Mouse (Mus musculus) thymus, postnatal 14 days (tissue): ENCODE measurements around the gene Carm1.
"Not testable (repeated sequence)": the region's sequence is repeated elsewhere in the genome, so short reads cannot be mapped to it uniquely, and the experiment has no call there.

Experiments
- DNase-seq: peaks from one replicate; pipeline ENCODE4 v3.0.0; 2021

Gene Carm1

GRCm38 (mm10) chr9:21546789-21547074 is at the start of gene Carm1:
Gene Carm1 (plus strand): TSS chr9:21546894.
- peak; percentile 76 for DNase-seq

GRCm38 (mm10) chr9:21497050-21497542 is 49.6 kb upstream of the Carm1 start:
- no peak for DNase-seq

- no peak for DNase-seq
Measured at GRCm38 (mm10) chr9:21497664-21498063, 49.0 kb upstream of the Carm1 start.

- DNase-seq, result no peak
Measured at GRCm38 (mm10) chr9:21498284-21498902, 48.3 kb upstream of the Carm1 start.

- no peak for DNase-seq
Measured at GRCm38 (mm10) chr9:21503352-21503751, 43.3 kb upstream of the Carm1 start.

GRCm38 (mm10) chr9:21505767-21506166 is 40.9 kb upstream of the Carm1 start:
- no peak for DNase-seq

- DNase-seq, result no peak
Measured at GRCm38 (mm10) chr9:21507753-21508430, 38.8 kb upstream of the Carm1 start.

GRCm38 (mm10) chr9:21508871-21509404 is 37.8 kb upstream of the Carm1 start:
- DNase-seq, result no peak

- peak; percentile 86 for DNase-seq
Measured at GRCm38 (mm10) chr9:21509772-21510688, 36.7 kb upstream of the Carm1 start, which contains the start of gene Tmed1. Gene Tmed1 (minus strand): TSS chr9:21510252.

- no peak for DNase-seq
Measured at GRCm38 (mm10) chr9:21510689-21511015, 36.0 kb upstream of the Carm1 start.

- no peak for DNase-seq
Measured at GRCm38 (mm10) chr9:21511052-21511451, 35.6 kb upstream of the Carm1 start.

- no peak for DNase-seq
Measured at GRCm38 (mm10) chr9:21513466-21513865, 33.2 kb upstream of the Carm1 start.

GRCm38 (mm10) chr9:21517947-21518495 is 28.7 kb upstream of the Carm1 start:
- no peak for DNase-seq

GRCm38 (mm10) chr9:21518690-21519089 is 28.0 kb upstream of the Carm1 start:
- DNase-seq, result not testable (repeated sequence)

GRCm38 (mm10) chr9:21525142-21525936 is 21.4 kb upstream of the Carm1 start:
- DNase-seq, result no peak

GRCm38 (mm10) chr9:21525937-21526633 is 20.6 kb upstream of the Carm1 start, which contains the start of gene AB124611:
Gene AB124611 (plus strand): TSS chr9:21526176.
- DNase-seq, result peak; percentile 67

- DNase-seq, result no peak
Measured at GRCm38 (mm10) chr9:21526634-21526944, 20.1 kb upstream of the Carm1 start.

GRCm38 (mm10) chr9:21527100-21527801 is 19.4 kb upstream of the Carm1 start:
- DNase-seq, result no peak

- no peak for DNase-seq
Measured at GRCm38 (mm10) chr9:21527917-21528324, 18.8 kb upstream of the Carm1 start.

- DNase-seq, result no peak
Measured at GRCm38 (mm10) chr9:21536501-21536900, 10.2 kb upstream of the Carm1 start.

GRCm38 (mm10) chr9:21537009-21537408 is 9.7 kb upstream of the Carm1 start:
- DNase-seq, result no peak
